Mouse (Mus musculus): ENCODE measurements around the gene Sgsh. TPM values are rescaled to one million over a fixed set of nuclear protein-coding genes. Genes with fewer than 3 reads are reported as not detected.

The Sgsh gene
- polyA plus RNA-seq, 1 experiment from 2014 or later = 6.7 TPM

MicroRNA genes within 50 kb of the gene (microRNA counts, 519-probe panel; counts per million panel counts)
- 171 counts per million, percentile 57 among the panel's probes with 10 or more counts for microRNA mmu-miR-1932

Small RNAs within 50 kb of the gene (microRNA-seq; reads per million reads assigned to microRNA genes)
- gene Mir1932 = not detected

Other genes starting within 250 kb of the Sgsh start
- gene Tbc1d16, start 127.0 kb downstream of the Sgsh start, polyA plus RNA-seq (2014; fragmentation: Nextera tagmentation; extraction: Ambion mirVana) = 15.2 and 16.8 TPM in 2 replicates
- 14.8 and 15.3 TPM in 2 replicates for gene Ccdc40, start 127.0 kb downstream of the Sgsh start, polyA plus RNA-seq (2014; fragmentation: Nextera tagmentation; extraction: Ambion mirVana)
- gene Gaa, start 87.6 kb downstream of the Sgsh start, polyA plus RNA-seq (2014; fragmentation: Nextera tagmentation; extraction: Ambion mirVana) = 21.4 and 24.1 TPM in 2 replicates
- gene Eif4a3, start 55.4 kb downstream of the Sgsh start, polyA plus RNA-seq (2014; fragmentation: Nextera tagmentation; extraction: Ambion mirVana) = 402 and 421 TPM in 2 replicates
- gene Card14, start 47.8 kb downstream of the Sgsh start, polyA plus RNA-seq (2014; fragmentation: Nextera tagmentation; extraction: Ambion mirVana) = not detected in 2 replicates
- gene Slc26a11, start within 50 bp of the Sgsh start, polyA plus RNA-seq (2014; fragmentation: Nextera tagmentation; extraction: Ambion mirVana) = 4.3 and 5.2 TPM in 2 replicates
- gene Rnf213, start 37.6 kb upstream of the Sgsh start, polyA plus RNA-seq (2014; fragmentation: Nextera tagmentation; extraction: Ambion mirVana) = 1.8 and 1.9 TPM in 2 replicates
- gene Endov, start 135.8 kb upstream of the Sgsh start, polyA plus RNA-seq (2014; fragmentation: Nextera tagmentation; extraction: Ambion mirVana) = 13.9 and 18.1 TPM in 2 replicates
- 8.3 and 9.2 TPM in 2 replicates for gene Nptx1, start 192.2 kb upstream of the Sgsh start, polyA plus RNA-seq (2014; fragmentation: Nextera tagmentation; extraction: Ambion mirVana)
- 12.2 and 12.6 TPM in 2 replicates for gene Rptor, start 247.4 kb upstream of the Sgsh start, polyA plus RNA-seq (2014; fragmentation: Nextera tagmentation; extraction: Ambion mirVana)

Data from neural tube, embryonic 11.5 days (tissue).